Mouse (Mus musculus): Measurements from ENCODE around the gene Gm21981.

- TF ChIP-seq CTCF (IDR thresholded peaks at IDR 0.05; ENCODE audit: low read depth) = no peak
- TF ChIP-seq EP300 (IDR thresholded peaks at IDR 0.05; ENCODE audit: low read depth) = no peak
These were observed 16.0 kb downstream of the Gm21981 start for GRCm38 (mm10) chr17:47678238-47678637.

Data from liver, postnatal 0 days (tissue).